Mouse (Mus musculus): Measurements from ENCODE around the gene Drd3. TPM values are rescaled to one million over a fixed set of nuclear protein-coding genes. Genes with fewer than 3 reads are reported as not detected.
A peak's percentile ranks its signal among the peaks of the same experiment; 100 is the strongest.

Drd3 gene
- polyA plus RNA-seq (2016; fragmentation: Nextera tagmentation; extraction: Ambion mirVana), result not detected in 2 replicates

- no peak within 1 kb of the TSS for H3K4me3 ChIP-seq
- H3K4me1 ChIP-seq (replicated peaks), result peaks cover 9% of the 10 kb centered on the region
- no peak for ATAC-seq (ENCODE audit: insufficient number of reproducible peaks, low FRiP score)
- H3K27me3 ChIP-seq (replicated peaks), result no peaks in the 10 kb centered on the region
- 5% methylated on average over 7 of the region's 7 CpGs for WGBS
- H3K9me3 ChIP-seq (replicated peaks), result no peaks in the 10 kb centered on the region
- peak within 1 kb of the TSS; percentile 56 for H3K4me2 ChIP-seq
- no peak within 1 kb of the TSS for H3K9ac ChIP-seq
- no peaks in the 10 kb centered on the region for H3K36me3 ChIP-seq
- H3K27ac ChIP-seq (ENCODE audit: poor library complexity, severe bottlenecking), result no peak within 1 kb of the TSS
Observed at GRCm38 (mm10) chr16:43753751-43754150, at the start of gene Drd3. Gene Drd3 (plus strand): TSS chr16:43754026.

- Histone ChIP-seq H3K9ac (no peak overlapping the region), H3K27me3 (replicated peaks) (0 out of 2 replicates have a peak, but pooled peaks cover 5% of the 10 kb centered on the region), H3K27ac (ENCODE audit: poor library complexity, severe bottlenecking) (no peak overlapping the region), H3K4me2 (peak overlapping the region; percentile 55), H3K9me3 (replicated peaks) (no peaks in the 10 kb centered on the region), H3K4me1 (replicated peaks) (peaks cover 23% of the 10 kb centered on the region), H3K4me3 (peak overlapping the region; percentile 23; the same call in 1 of the 2 replicates), H3K36me3 (no peaks in the 10 kb centered on the region)
- no peak for ATAC-seq (ENCODE audit: insufficient number of reproducible peaks, low FRiP score)
- 58% methylated on average over 13 of the region's 13 CpGs for WGBS
Observed at GRCm38 (mm10) chr16:43708335-43709061, 45.3 kb upstream of the Drd3 start.

GRCm38 (mm10) chr16:43709062-43709413, 44.8 kb upstream of the Drd3 start:
- H3K9ac ChIP-seq, result no peak overlapping the region
- 30% methylated on average over 15 of the region's 15 CpGs for WGBS

GRCm38 (mm10) chr16:43709432-43710133, 44.2 kb upstream of the Drd3 start:
- Histone ChIP-seq H3K9ac (no peak overlapping the region), H3K27me3 (replicated peaks) (0 out of 2 replicates have a peak, but pooled peaks cover 5% of the 10 kb centered on the region), H3K27ac (ENCODE audit: poor library complexity, severe bottlenecking) (no peak overlapping the region), H3K9me3 (replicated peaks) (no peaks in the 10 kb centered on the region), H3K36me3 (no peaks in the 10 kb centered on the region), H3K4me1 (replicated peaks) (peaks cover 19% of the 10 kb centered on the region), H3K4me3 (no peak overlapping the region), H3K4me2 (peak overlapping the region; percentile 55)
- no peak for ATAC-seq (ENCODE audit: insufficient number of reproducible peaks, low FRiP score)
- WGBS, result 42% methylated on average over 9 of the region's 9 CpGs

More at GRCm38 (mm10) chr16:43709062-43709413, 44.8 kb upstream of the Drd3 start:
- Histone ChIP-seq H3K4me1 (replicated peaks) (peaks cover 23% of the 10 kb centered on the region), H3K9me3 (replicated peaks) (no peaks in the 10 kb centered on the region), H3K27ac (ENCODE audit: poor library complexity, severe bottlenecking) (no peak overlapping the region), H3K27me3 (replicated peaks) (0 out of 2 replicates have a peak, but pooled peaks cover 5% of the 10 kb centered on the region), H3K4me2 (peak overlapping the region; percentile 55), H3K36me3 (no peaks in the 10 kb centered on the region), H3K4me3 (peak overlapping the region; percentile 23; the same call in 1 of the 2 replicates)
- 0 out of 2 replicates have a peak, but pooled peaks have one; percentile 15 for ATAC-seq (ENCODE audit: insufficient number of reproducible peaks, low FRiP score)

GRCm38 (mm10) chr16:43710134-43710475, 43.7 kb upstream of the Drd3 start:
- ATAC-seq (ENCODE audit: insufficient number of reproducible peaks, low FRiP score), result no peak
- Histone ChIP-seq H3K4me2 (no peak overlapping the region), H3K4me1 (replicated peaks) (peaks cover 18% of the 10 kb centered on the region), H3K27me3 (replicated peaks) (0 out of 2 replicates have a peak, but pooled peaks cover 5% of the 10 kb centered on the region), H3K27ac (ENCODE audit: poor library complexity, severe bottlenecking) (no peak overlapping the region), H3K4me3 (no peak overlapping the region), H3K36me3 (no peaks in the 10 kb centered on the region), H3K9me3 (replicated peaks) (no peaks in the 10 kb centered on the region), H3K9ac (no peak overlapping the region)
- 60% methylated on average over 6 of the region's 6 CpGs for WGBS

GRCm38 (mm10) chr16:43710651-43711050, 43.2 kb upstream of the Drd3 start:
- Histone ChIP-seq H3K9me3 (replicated peaks) (no peaks in the 10 kb centered on the region), H3K4me2 (no peak overlapping the region), H3K27me3 (replicated peaks) (0 out of 2 replicates have a peak, but pooled peaks cover 5% of the 10 kb centered on the region), H3K36me3 (no peaks in the 10 kb centered on the region), H3K27ac (ENCODE audit: poor library complexity, severe bottlenecking) (no peak overlapping the region), H3K4me3 (no peak overlapping the region), H3K9ac (no peak overlapping the region), H3K4me1 (replicated peaks) (peaks cover 18% of the 10 kb centered on the region)
- ATAC-seq (ENCODE audit: insufficient number of reproducible peaks, low FRiP score), result no peak
- WGBS, result 70% methylated on average over 11 of the region's 11 CpGs

GRCm38 (mm10) chr16:43711361-43711760, 42.5 kb upstream of the Drd3 start:
- WGBS, result 86% methylated on average over 7 of the region's 7 CpGs
- Histone ChIP-seq H3K36me3 (no peaks in the 10 kb centered on the region), H3K4me2 (no peak overlapping the region), H3K9me3 (replicated peaks) (no peaks in the 10 kb centered on the region), H3K27ac (ENCODE audit: poor library complexity, severe bottlenecking) (no peak overlapping the region), H3K4me1 (replicated peaks) (peaks cover 18% of the 10 kb centered on the region), H3K9ac (no peak overlapping the region), H3K4me3 (no peak overlapping the region), H3K27me3 (replicated peaks) (0 out of 2 replicates have a peak, but pooled peaks cover 5% of the 10 kb centered on the region)
- ATAC-seq (ENCODE audit: insufficient number of reproducible peaks, low FRiP score), result no peak

- Histone ChIP-seq H3K9ac (no peak overlapping the region), H3K4me2 (no peak overlapping the region), H3K4me1 (replicated peaks) (no peaks in the 10 kb centered on the region), H3K27me3 (replicated peaks) (no peaks in the 10 kb centered on the region), H3K36me3 (no peaks in the 10 kb centered on the region), H3K4me3 (no peak overlapping the region), H3K9me3 (replicated peaks) (peaks cover 3% of the 10 kb centered on the region), H3K27ac (ENCODE audit: poor library complexity, severe bottlenecking) (no peak overlapping the region)
- no peak for ATAC-seq (ENCODE audit: insufficient number of reproducible peaks, low FRiP score)
- WGBS, result 68% methylated on average over 3 of the region's 3 CpGs
Observed at GRCm38 (mm10) chr16:43724444-43724843, 29.4 kb upstream of the Drd3 start.

GRCm38 (mm10) chr16:43729506-43730221, 24.2 kb upstream of the Drd3 start:
- no peaks in the 10 kb centered on the region for H3K27me3 ChIP-seq (replicated peaks)
- H3K4me1 ChIP-seq (replicated peaks), result peaks cover 7% of the 10 kb centered on the region; the same call in 1 of the 2 replicates
- peak; percentile 82 for ATAC-seq (ENCODE audit: insufficient number of reproducible peaks, low FRiP score)
- no peaks in the 10 kb centered on the region for H3K9me3 ChIP-seq (replicated peaks)
- WGBS, result 58% methylated on average over 8 of the region's 8 CpGs
- H3K4me2 ChIP-seq, result no peak overlapping the region
- no peak overlapping the region for H3K27ac ChIP-seq (ENCODE audit: poor library complexity, severe bottlenecking)
- H3K36me3 ChIP-seq, result no peaks in the 10 kb centered on the region
- H3K4me3 ChIP-seq, result no peak overlapping the region
- H3K9ac ChIP-seq, result no peak overlapping the region

- no peak overlapping the region for H3K9ac ChIP-seq
- no peaks in the 10 kb centered on the region for H3K27me3 ChIP-seq (replicated peaks)
- ATAC-seq (ENCODE audit: insufficient number of reproducible peaks, low FRiP score), result no peak
- 63% methylated on average over 4 of the region's 4 CpGs for WGBS
- H3K4me1 ChIP-seq (replicated peaks), result peaks cover 7% of the 10 kb centered on the region; the same call in 1 of the 2 replicates
- H3K4me3 ChIP-seq, result no peak overlapping the region
- no peak overlapping the region for H3K27ac ChIP-seq (ENCODE audit: poor library complexity, severe bottlenecking)
- no peaks in the 10 kb centered on the region for H3K9me3 ChIP-seq (replicated peaks)
- H3K4me2 ChIP-seq, result no peak overlapping the region
- H3K36me3 ChIP-seq, result no peaks in the 10 kb centered on the region
Observed at GRCm38 (mm10) chr16:43730281-43730680, 23.5 kb upstream of the Drd3 start.

- Histone ChIP-seq H3K9me3 (replicated peaks) (no peaks in the 10 kb centered on the region), H3K4me3 (no peak overlapping the region), H3K27ac (ENCODE audit: poor library complexity, severe bottlenecking) (no peak overlapping the region), H3K36me3 (no peaks in the 10 kb centered on the region), H3K27me3 (replicated peaks) (no peaks in the 10 kb centered on the region), H3K4me1 (replicated peaks) (peaks cover 7% of the 10 kb centered on the region; the same call in 1 of the 2 replicates), H3K9ac (no peak overlapping the region), H3K4me2 (no peak overlapping the region)
- no peak for ATAC-seq (ENCODE audit: insufficient number of reproducible peaks, low FRiP score)
- WGBS, result 89% methylated on average over 10 of the region's 10 CpGs
Observed at GRCm38 (mm10) chr16:43732496-43732895, 21.3 kb upstream of the Drd3 start.
